Mouse (Mus musculus) macrophage (primary cell): ENCODE data around the gene Ppm1j. TPM values are rescaled to one million over a fixed set of nuclear protein-coding genes. Genes with fewer than 3 reads are reported as not detected.
"Not testable (repeated sequence)": the region's sequence is repeated elsewhere in the genome, so short reads cannot be mapped to it uniquely, and the experiment has no call there.

ENCODE experiments used
- H3K27ac ChIP-seq: fragments of 350-480 bp; formaldehyde crosslinking; 2 replicates; pipeline ENCODE4 v1.9.0; 2021
- H3K36me3 ChIP-seq: fragments of 350-480 bp; formaldehyde crosslinking; 2 replicates; pipeline ENCODE4 v1.9.0; 2021; ENCODE audit errors: inconsistent target
- H3K4me3 ChIP-seq: fragments of 350-480 bp; formaldehyde crosslinking; 2 replicates; pipeline ENCODE4 v1.9.0; 2021; ENCODE audit errors: inconsistent target
- H3K79me2 ChIP-seq: fragments of 350-480 bp; formaldehyde crosslinking; 2 replicates; pipeline ENCODE4 v1.9.0; 2021; ENCODE audit errors: inconsistent target
- WGBS: methylation state at CpG from one replicate; pipeline ENCODE4 v1.1.7; 2026; ENCODE audit warnings: inconsistent platforms; ENCODE audit not compliant: missing documents; 5-methylcytosine and 5-hydroxymethylcytosine counted together
- polyA plus RNA-seq: library from polyadenylated mRNA; stranded (reverse); fragments of 250-400 nt; gene quantifications from 3 replicates; pipeline ENCODE4 v1.2.4, GENCODE M21; 2018; ENCODE audit warnings: inconsistent platforms

Ppm1j gene
- polyA plus RNA-seq, 1 experiment from 2014 or later = 0.10 TPM

DNA sequence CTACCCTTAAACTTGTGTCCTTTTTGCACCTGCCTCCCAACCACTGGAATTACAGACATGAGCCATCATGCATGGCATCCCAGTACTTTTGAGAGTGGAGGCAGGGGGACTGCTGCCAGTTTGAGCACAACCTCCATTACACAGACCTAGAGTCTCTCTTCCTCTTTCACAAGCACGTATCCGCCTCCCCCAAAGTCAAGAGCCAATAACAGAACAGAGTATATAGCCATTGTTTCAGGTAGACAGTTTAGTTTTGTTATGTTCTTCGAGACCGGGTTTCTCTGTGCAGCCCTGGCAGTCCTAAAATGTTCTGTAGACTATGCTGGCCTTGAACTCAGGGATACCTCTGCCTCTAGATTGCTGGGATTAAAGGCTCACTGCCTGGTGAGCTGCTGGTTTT, 31.4 kb downstream of the Ppm1j start:
- Histone ChIP-seq H3K4me3 (no peak overlapping the region), H3K27ac (no peak overlapping the region), H3K36me3 (peaks cover 6% of the 10 kb centered on the region; the same call in 1 of the 2 replicates), H3K79me2 (peaks cover 65% of the 10 kb centered on the region; the same call in 1 of the 2 replicates)
- WGBS = 84% methylated on average over 3 of the region's 4 CpGs

DNA sequence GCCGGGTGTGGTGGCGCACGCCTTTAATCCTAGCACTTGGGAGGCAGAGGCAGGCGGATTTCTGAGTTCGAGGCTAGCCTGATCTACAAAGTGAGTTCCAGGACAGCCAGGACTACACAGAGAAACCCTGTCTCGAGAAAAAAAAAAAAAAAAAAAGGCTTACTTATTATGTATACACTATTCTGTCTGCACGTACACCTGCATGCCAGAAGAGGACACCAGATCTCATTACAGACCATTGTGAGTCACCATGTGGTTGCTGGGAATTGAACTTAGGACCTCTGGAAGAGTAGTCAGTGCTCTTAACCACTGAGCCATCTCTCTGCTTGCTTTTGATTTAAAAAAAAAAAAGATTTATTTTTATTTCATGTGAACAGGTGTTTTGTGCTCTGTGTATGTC, 32.4 kb downstream of the Ppm1j start:
- not testable (repeated sequence) for H3K4me3 ChIP-seq, H3K36me3 ChIP-seq, H3K27ac ChIP-seq
- WGBS = 100% methylated on average over 3 of the region's 7 CpGs
- peaks cover 63% of the 10 kb centered on the region; the same call in 1 of the 2 replicates for H3K79me2 ChIP-seq

DNA sequence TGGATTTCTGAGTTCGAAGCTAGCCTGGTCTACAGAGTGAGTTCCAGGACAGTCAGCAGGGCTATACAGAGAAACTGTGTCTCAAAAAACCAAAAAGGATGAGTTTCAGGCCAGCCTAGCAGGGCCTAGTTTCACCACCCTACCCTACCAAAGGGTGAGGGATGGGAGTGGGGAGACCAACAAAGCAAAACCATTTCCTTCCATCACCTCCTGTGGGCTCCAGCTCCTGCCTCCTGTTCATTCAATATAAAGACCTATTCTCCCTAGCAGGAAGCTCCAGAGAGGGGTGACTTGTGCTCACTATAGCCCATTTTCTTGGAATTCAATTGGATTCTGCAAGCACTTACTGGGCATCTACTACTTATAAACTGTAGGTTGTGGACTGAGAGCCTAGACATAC, 33.9 kb downstream of the Ppm1j start:
- no peak overlapping the region for H3K4me3 ChIP-seq
- H3K36me3 ChIP-seq = no peaks in the 10 kb centered on the region; the same call in 1 of the 2 replicates
- WGBS = 100% methylated on average over 1 of the region's 1 CpGs
- H3K27ac ChIP-seq = no peak overlapping the region
- H3K79me2 ChIP-seq = peaks cover 63% of the 10 kb centered on the region; the same call in 1 of the 2 replicates

DNA sequence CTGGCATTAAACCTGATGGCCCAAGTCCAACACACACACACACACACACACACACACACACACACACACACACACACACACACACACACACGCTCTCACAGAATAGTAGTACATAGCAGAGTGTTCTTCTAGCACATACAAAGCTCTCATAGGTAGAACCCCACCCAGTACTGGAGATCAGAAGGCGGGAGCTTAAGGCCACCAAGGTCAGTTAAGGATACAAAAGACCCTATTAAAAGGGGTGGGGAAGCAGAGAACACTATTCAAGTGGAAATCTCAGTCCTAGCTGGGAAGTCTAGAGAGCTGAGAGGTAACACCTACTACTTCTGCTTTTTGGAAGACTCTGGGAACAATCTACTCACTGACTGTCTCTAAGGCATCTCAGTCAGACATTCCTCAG, 34.5 kb downstream of the Ppm1j start:
- H3K79me2 ChIP-seq = peaks cover 63% of the 10 kb centered on the region; the same call in 1 of the 2 replicates
- no peak overlapping the region for H3K4me3 ChIP-seq
- WGBS = 100% methylated on average over 2 of the region's 2 CpGs
- H3K36me3 ChIP-seq = no peaks in the 10 kb centered on the region; the same call in 1 of the 2 replicates
- no peak overlapping the region for H3K27ac ChIP-seq

DNA sequence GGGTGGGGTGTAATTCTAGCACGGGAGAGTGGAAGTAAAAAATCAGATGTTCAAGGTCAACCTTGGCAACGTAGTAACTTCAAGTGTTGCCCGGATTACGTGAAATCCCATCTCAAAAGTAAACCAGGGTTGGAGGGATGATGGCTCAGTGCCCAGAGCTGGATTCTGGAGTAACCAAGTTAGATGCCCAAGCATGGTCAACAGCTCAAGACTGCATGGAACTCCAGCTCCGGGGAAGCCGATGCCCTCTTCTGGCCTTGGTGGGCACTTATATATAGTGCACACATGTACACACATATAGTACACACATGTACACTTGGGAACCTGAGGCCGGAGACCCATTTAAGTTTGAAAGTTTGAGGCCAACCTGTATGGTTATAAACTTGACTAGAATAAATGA, 35.3 kb downstream of the Ppm1j start:
- 91% methylated on average over 6 of the region's 7 CpGs for WGBS
- Histone ChIP-seq H3K4me3 (no peak overlapping the region), H3K36me3 (no peaks in the 10 kb centered on the region; the same call in 1 of the 2 replicates), H3K27ac (no peak overlapping the region), H3K79me2 (peaks cover 58% of the 10 kb centered on the region; the same call in 1 of the 2 replicates)

DNA sequence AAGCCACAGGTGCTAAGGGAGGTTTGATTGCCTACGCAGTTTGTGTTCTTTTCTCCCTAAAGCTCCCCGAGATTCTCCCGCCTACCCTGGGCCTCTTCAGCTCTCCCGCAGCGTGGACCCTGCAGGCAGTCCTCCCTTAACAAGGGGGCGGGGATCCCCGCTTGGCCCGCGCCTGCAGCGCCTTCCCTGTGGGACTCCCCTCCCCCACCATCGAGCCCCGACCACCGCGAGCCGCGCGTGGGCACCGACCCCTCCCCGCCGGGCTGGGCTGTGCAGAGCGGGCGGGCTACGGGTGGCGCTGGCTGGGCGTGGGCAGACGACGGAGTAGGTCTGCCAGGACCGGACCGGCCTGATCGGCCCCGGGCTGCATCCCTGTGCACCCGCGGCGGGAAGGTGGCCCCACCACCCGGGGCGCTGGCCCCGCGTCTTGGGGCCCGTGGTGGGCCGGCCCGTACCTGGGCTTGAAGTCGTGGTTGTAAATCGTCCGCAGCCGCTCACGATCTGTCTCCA, 36.7 kb downstream of the Ppm1j start:
- Histone ChIP-seq H3K36me3 (no peaks in the 10 kb centered on the region; the same call in 1 of the 2 replicates), H3K79me2 (peaks cover 44% of the 10 kb centered on the region; the same call in 1 of the 2 replicates), H3K4me3 (peak overlapping the region; percentile 82), H3K27ac (peak overlapping the region; percentile 79; the same call in 1 of the 2 replicates)
- 4% methylated on average over 43 of the region's 46 CpGs for WGBS

- peaks cover 43% of the 10 kb centered on the region; the same call in 1 of the 2 replicates for H3K79me2 ChIP-seq
- peak within 1 kb of the TSS; percentile 82 for H3K4me3 ChIP-seq
- H3K36me3 ChIP-seq = no peaks in the 10 kb centered on the region; the same call in 1 of the 2 replicates
- peak within 1 kb of the TSS; percentile 79 for H3K27ac ChIP-seq
- WGBS = 1% methylated on average over 33 of the region's 40 CpGs
Observed at GRCm38 (mm10) chr3:104817991-104818748, 37.3 kb downstream of the Ppm1j start, which contains the start of gene Mov10. Mov10 (minus strand) TSS chr3:104818563.

GRCm38 (mm10) chr3:104818749-104819134, 37.9 kb downstream of the Ppm1j start:
- Histone ChIP-seq H3K27ac (peak overlapping the region; percentile 79), H3K4me3 (peak overlapping the region; percentile 82), H3K36me3 (no peaks in the 10 kb centered on the region; the same call in 1 of the 2 replicates), H3K79me2 (peaks cover 37% of the 10 kb centered on the region; the same call in 1 of the 2 replicates)
- 8% methylated on average over 3 of the region's 3 CpGs for WGBS

GRCm38 (mm10) chr3:104820426-104820825, 39.6 kb downstream of the Ppm1j start:
- 75% methylated on average over 1 of the region's 1 CpGs for WGBS
- H3K79me2 ChIP-seq = peaks cover 20% of the 10 kb centered on the region; the same call in 1 of the 2 replicates

DNA sequence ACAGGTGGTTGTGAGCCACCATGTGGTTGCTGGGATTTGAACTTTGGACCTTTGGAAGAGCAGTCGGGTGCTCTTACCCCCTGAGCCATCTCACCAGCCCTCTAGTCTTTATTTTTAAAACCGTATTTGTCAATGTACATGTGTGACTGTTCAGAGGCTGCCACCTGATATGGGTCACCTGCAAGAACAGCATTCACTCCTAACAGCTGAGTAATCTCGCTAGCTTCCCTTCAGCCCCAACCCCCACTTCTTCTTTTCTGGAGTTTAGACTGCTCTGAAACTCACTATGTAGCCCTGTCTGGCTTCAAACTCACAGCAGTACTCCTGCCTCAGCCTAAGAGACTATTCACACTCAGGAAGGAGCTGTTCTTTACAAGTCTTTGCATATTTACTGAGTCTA, 41.6 kb downstream of the Ppm1j start:
- 78% methylated on average over 3 of the region's 3 CpGs for WGBS
- Histone ChIP-seq H3K36me3 (peaks cover 21% of the 10 kb centered on the region), H3K4me3 (no peak overlapping the region), H3K27ac (no peak overlapping the region), H3K79me2 (peaks cover under 1% of the 10 kb centered on the region; the same call in 1 of the 2 replicates)

More at GRCm38 (mm10) chr3:104820426-104820825, 39.6 kb downstream of the Ppm1j start:
- Histone ChIP-seq H3K36me3 (peaks cover 4% of the 10 kb centered on the region), H3K4me3 (no peak overlapping the region), H3K27ac (no peak overlapping the region)

Other genes starting within 250 kb of the Ppm1j start
- gene Slc16a1, start 142.4 kb upstream of the Ppm1j start, polyA plus RNA-seq = 3.7 to 13.7 TPM (median 4.0 TPM) in 3 replicates
- not detected in 3 replicates for gene Fam19a3, start 784 bp downstream of the Ppm1j start, polyA plus RNA-seq
- 52.1 to 126 TPM (median 83.9 TPM) in 3 replicates for gene Rhoc, start 7.3 kb downstream of the Ppm1j start, polyA plus RNA-seq
- gene Mov10, start 37.5 kb downstream of the Ppm1j start, polyA plus RNA-seq = 24.0 to 42.1 TPM (median 27.2 TPM) in 3 replicates
- gene St7l, start 82.9 kb downstream of the Ppm1j start, polyA plus RNA-seq = 25.4 to 31.0 TPM (median 25.4 TPM) in 3 replicates
- 164 to 243 TPM (median 189 TPM) in 3 replicates for gene Capza1, start 83.4 kb downstream of the Ppm1j start, polyA plus RNA-seq
- gene Wnt2b, start 180.9 kb downstream of the Ppm1j start, polyA plus RNA-seq = not detected in 3 replicates